Mouse (Mus musculus) embryo, embryonic 10 days (tissue): ENCODE results near the gene Psmc5.

ENCODE experiments used
- DNase-seq: peaks from one replicate; pipeline ENCODE4 v3.0.0-alpha.2; 2015; ENCODE audit warnings: low spot score

The Psmc5 gene

GRCm38 (mm10) chr11:106307432-106307831, 51.5 kb downstream of the Psmc5 start:
- no peak for DNase-seq

- no peak for DNase-seq
Measured at GRCm38 (mm10) chr11:106308162-106308561, 52.2 kb downstream of the Psmc5 start.

GRCm38 (mm10) chr11:106310123-106310522, 54.2 kb downstream of the Psmc5 start:
- no peak for DNase-seq
